Mouse (Mus musculus): ENCODE measurements around the gene Ogdh. TPM values are rescaled to one million over a fixed set of nuclear protein-coding genes. Genes with fewer than 3 reads are reported as not detected.
A peak's percentile ranks its signal among the peaks of the same experiment; 100 is the strongest.

Gene Ogdh
- total RNA-seq, 1 experiment = 68.4 TPM

DNA sequence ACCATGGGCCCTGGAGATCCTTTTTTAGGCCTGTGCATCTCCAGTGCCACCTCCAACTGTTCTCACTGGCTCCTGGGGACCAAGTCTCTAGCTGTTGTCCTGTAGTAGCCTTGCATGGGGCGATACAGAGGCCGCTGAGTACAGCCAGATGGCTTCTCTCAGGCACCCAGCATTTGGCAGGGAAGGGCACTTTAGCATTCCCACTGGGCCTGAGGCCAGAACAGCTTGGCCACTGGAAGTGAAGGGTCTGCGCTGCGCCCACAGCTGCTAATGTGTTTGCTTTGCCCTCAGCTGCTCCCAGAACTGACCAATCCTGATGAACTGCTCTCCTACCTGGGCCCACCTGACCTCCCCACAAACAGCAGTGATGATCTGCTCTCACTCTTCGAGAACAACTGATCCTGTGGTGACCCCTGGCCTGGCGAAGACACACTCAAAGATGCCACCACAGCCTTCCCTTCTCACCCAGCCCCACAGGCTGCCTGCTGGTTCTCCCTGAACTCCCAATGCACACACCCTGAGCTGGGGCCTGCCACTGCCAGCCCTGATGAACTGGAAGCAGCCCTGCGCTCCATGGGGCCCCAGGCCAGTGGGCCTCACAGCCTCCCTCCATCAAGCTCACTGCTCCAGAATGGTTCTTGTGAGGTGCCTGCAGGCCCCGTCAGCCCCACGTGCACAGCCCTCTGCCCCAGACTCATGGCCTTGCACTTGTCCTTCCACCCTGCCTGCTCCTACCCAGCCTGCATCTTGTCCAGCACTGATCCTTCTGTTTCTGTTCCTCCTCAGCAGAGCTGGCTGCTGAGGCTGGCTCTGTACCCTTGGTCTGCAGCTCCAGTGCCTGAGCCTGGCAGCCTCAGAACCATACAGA is 113.5 kb downstream of the Ogdh start:
- in situ Hi-C loops (cut with MboI; ENCODE audit: low sequenced_read_pairs in 2 of 2, unreplicated experiment in 2 of 2) = no loop called here

DNA sequence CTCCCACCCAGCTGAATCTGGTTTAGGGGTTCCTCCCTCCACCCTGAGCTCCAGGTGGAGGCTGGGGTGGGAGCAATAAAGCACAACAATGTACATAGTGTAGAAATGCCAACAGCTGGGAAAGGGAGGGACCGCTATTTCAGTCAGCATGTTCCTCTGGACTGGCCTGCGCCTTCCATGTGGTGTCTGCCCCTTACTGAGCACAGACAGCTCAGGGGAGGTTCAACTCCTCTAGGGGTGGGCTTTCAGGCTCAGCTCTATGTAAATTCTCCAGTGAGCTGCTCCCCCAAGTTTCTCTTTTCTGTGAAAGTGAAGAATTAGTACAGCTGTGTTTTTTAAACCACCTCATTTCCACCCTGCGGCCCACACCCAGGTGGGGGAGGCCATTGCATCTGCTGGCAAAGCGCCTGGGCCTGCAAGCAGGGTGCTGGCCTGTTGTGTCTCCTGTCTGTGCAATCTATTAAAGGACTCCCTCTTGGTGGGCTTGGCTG is 114.2 kb downstream of the Ogdh start:
- DNase-seq (ENCODE audit: low read depth, low spot score) = no peak
- peaks cover 43% of the 10 kb centered on the region for H3K36me3 ChIP-seq (ENCODE audit: control insufficient read depth, insufficient read depth, low read length, poor library complexity, severe bottlenecking)
- peaks cover 2 to 11% of the 10 kb centered on the region in 2 experiments; a peak in 2 of 4 replicates for H3K4me1 ChIP-seq (ENCODE audit: control insufficient read depth in 2 of 2, insufficient read depth in 2 of 2, low read length in 2 of 2, poor library complexity in 1 of 2)
- no peak overlapping the region for H3K4me3 ChIP-seq (ENCODE audit: insufficient read depth in 1 of 2, low read depth in 1 of 2, low read length in 2 of 2, poor library complexity in 1 of 2, severe bottlenecking in 1 of 2)
- no peaks in the 10 kb centered on the region for H3K9me3 ChIP-seq (ENCODE audit: control insufficient read depth, insufficient read depth, low read depth, low read length)
- H3K9ac ChIP-seq (ENCODE audit: insufficient read depth, low read depth, low read length, poor library complexity, severe bottlenecking) = no peak overlapping the region; the same call in 1 of the 2 replicates
- TF ChIP-seq MAFK (IDR thresholded peaks at IDR 0.05; ENCODE audit: insufficient read depth, low read depth, low read length) = no peak
- no peak for TF ChIP-seq ZNF384 (IDR thresholded peaks at IDR 0.05; ENCODE audit: low read depth, low read length)
- TF ChIP-seq HCFC1 (IDR thresholded peaks at IDR 0.05; ENCODE audit: borderline replicate concordance, insufficient read depth, low read length) = no peak
- TF ChIP-seq CHD2 (IDR thresholded peaks at IDR 0.05; ENCODE audit: low read depth, low read length) = no peak
- no peak for TF ChIP-seq ZC3H11A (IDR thresholded peaks at IDR 0.05; ENCODE audit: borderline replicate concordance, low read depth, low read length)
- in situ Hi-C loops (cut with MboI; ENCODE audit: low sequenced_read_pairs in 2 of 2, unreplicated experiment in 2 of 2) = no loop called here
- H3K27ac ChIP-seq (ENCODE audit: insufficient read depth, low read depth, low read length, poor library complexity, severe bottlenecking) = peak overlapping the region; percentile 41; the same call in 1 of the 2 replicates

More for the DNA sequence above, 113.5 kb downstream of the Ogdh start:
- H3K9me3 ChIP-seq (ENCODE audit: control insufficient read depth, insufficient read depth, low read depth, low read length) = no peaks in the 10 kb centered on the region
- no peak for TF ChIP-seq ZNF384 (IDR thresholded peaks at IDR 0.05; ENCODE audit: low read depth, low read length)
- no peak for TF ChIP-seq HCFC1 (IDR thresholded peaks at IDR 0.05; ENCODE audit: borderline replicate concordance, insufficient read depth, low read length)
- no peak for TF ChIP-seq CHD2 (IDR thresholded peaks at IDR 0.05; ENCODE audit: low read depth, low read length)
- TF ChIP-seq MAFK (IDR thresholded peaks at IDR 0.05; ENCODE audit: insufficient read depth, low read depth, low read length) = no peak
- TF ChIP-seq ZC3H11A (IDR thresholded peaks at IDR 0.05; ENCODE audit: borderline replicate concordance, low read depth, low read length) = no peak
- peaks cover 48% of the 10 kb centered on the region for H3K36me3 ChIP-seq (ENCODE audit: control insufficient read depth, insufficient read depth, low read length, poor library complexity, severe bottlenecking)
- H3K4me3 ChIP-seq (ENCODE audit: insufficient read depth in 1 of 2, low read depth in 1 of 2, low read length in 2 of 2, poor library complexity in 1 of 2, severe bottlenecking in 1 of 2) = no peak overlapping the region
- DNase-seq (ENCODE audit: low read depth, low spot score) = no peak
- peaks cover 0 to 11% of the 10 kb centered on the region in 2 experiments; a peak in 2 of 4 replicates for H3K4me1 ChIP-seq (ENCODE audit: control insufficient read depth in 2 of 2, insufficient read depth in 2 of 2, low read length in 2 of 2, poor library complexity in 1 of 2)
- peak overlapping the region; percentile 37; the same call in 1 of the 2 replicates for H3K27ac ChIP-seq (ENCODE audit: insufficient read depth, low read depth, low read length, poor library complexity, severe bottlenecking)
- no peak overlapping the region; the same call in 1 of the 2 replicates for H3K9ac ChIP-seq (ENCODE audit: insufficient read depth, low read depth, low read length, poor library complexity, severe bottlenecking)

Other genes starting within 250 kb of the Ogdh start
- 6.4 and 14.1 TPM in 2 replicates for gene Camk2b, start 225.3 kb upstream of the Ogdh start, total RNA-seq (2012; rRNA removed)
- 0.58 and 1.2 TPM in 2 replicates for gene A730071L15Rik, start 91.6 kb upstream of the Ogdh start, total RNA-seq (2012; rRNA removed)
- gene Nudcd3, start 91.2 kb upstream of the Ogdh start, total RNA-seq (2012; rRNA removed) = 59.3 and 71.1 TPM in 2 replicates
- 0.40 and 0.48 TPM in 2 replicates for gene Npc1l1, start 61.5 kb upstream of the Ogdh start, total RNA-seq (2012; rRNA removed)
- 170 and 199 TPM in 2 replicates for gene Ddx56, start 23.9 kb upstream of the Ogdh start, total RNA-seq (2012; rRNA removed)
- gene Tmed4, start 16.8 kb upstream of the Ogdh start, total RNA-seq (2012; rRNA removed) = 79.7 and 98.6 TPM in 2 replicates
- 19.6 and 22.6 TPM in 2 replicates for gene Zmiz2, start 97.4 kb downstream of the Ogdh start, total RNA-seq (2012; rRNA removed)
- gene Ppia, start 123.8 kb downstream of the Ogdh start, total RNA-seq (2012; rRNA removed) = 4,715 and 6,168 TPM in 2 replicates
- 192 and 294 TPM in 2 replicates for gene H2afv, start 152.8 kb downstream of the Ogdh start, total RNA-seq (2012; rRNA removed)
- 39.7 and 49.8 TPM in 2 replicates for gene Purb, start 184.3 kb downstream of the Ogdh start, total RNA-seq (2012; rRNA removed)
- gene Myo1g, start 229.3 kb downstream of the Ogdh start, total RNA-seq (2012; rRNA removed) = 11.6 TPM in 2 replicates